Mouse (Mus musculus) cerebellum, adult 2 months (tissue): Measurements from ENCODE around the gene Supt5.

Source experiments
- CTCF ChIP-seq: fragments of 200-500 bp; IDR thresholded peaks from 2 replicates; pipeline ENCODE4 v1.5.1; 2011; ENCODE audit warnings: low read depth, mild to moderate bottlenecking, control low read depth, low read length, moderate library complexity, borderline replicate concordance; ENCODE audit not compliant: insufficient read depth
- POLR2A ChIP-seq: fragments of 200-500 bp; IDR thresholded peaks from 2 replicates; pipeline ENCODE4 v1.6.1; 2011; ENCODE audit warnings: low read length, control low read depth, borderline replicate concordance; ENCODE audit not compliant: insufficient read depth

DNA sequence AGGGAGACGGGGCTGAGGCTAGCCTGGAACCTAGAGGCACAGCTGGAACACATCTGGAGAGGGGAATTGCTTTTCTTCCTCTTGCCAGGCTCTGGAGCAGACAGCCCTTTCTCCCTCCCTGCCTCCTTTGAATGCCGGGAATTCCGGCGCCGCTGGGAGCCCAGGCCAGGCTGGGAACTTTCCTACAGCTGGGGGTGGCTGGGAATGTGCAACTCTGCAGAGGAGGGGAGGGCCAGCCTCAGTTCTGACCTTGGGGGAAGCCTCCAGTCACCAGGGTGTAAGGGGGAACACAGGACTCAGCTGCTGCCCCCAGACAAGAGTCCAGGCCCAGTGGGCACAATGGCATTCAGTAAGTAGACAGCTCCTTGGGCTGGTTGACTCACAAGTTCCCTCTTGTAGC lies 18.4 kb upstream of the Supt5 start:
- TF ChIP-seq CTCF (no peak), POLR2A (no peak)
